Mouse (Mus musculus) neural tube, embryonic 15.5 days (tissue): ENCODE results near the gene Tmcc2. TPM values are rescaled to one million over a fixed set of nuclear protein-coding genes. Genes with fewer than 3 reads are reported as not detected.

Experiments used
- ATAC-seq: fragments of 200-750 bp; cut with Nextera tagmentation; 2 replicates; pipeline ENCODE4 v1.8.0; 2017; ENCODE audit warnings: mild to moderate bottlenecking, moderate TSS enrichment, moderate library complexity; ENCODE audit not compliant: low FRiP score
- H3K27ac ChIP-seq: fragments of 300-500 bp; sonication (generic); replicated peaks from 2 replicates; pipeline ENCODE4 v1.5.1; 2015; ENCODE audit warnings: mild to moderate bottlenecking, inconsistent platforms
- H3K27me3 ChIP-seq: fragments of 300-500 bp; sonication (generic); replicated peaks from 2 replicates; pipeline ENCODE4 v1.6.1; 2015; ENCODE audit warnings: inconsistent platforms
- H3K36me3 ChIP-seq: fragments of 300-500 bp; sonication (generic); 2 replicates; pipeline ENCODE4 v1.6.1; 2015; ENCODE audit warnings: inconsistent platforms
- H3K4me1 ChIP-seq: fragments of 300-500 bp; sonication (generic); 2 replicates; pipeline ENCODE4 v1.6.1; 2015; ENCODE audit warnings: inconsistent platforms
- H3K4me2 ChIP-seq: fragments of 300-500 bp; sonication (generic); 2 replicates; pipeline ENCODE4 v1.6.1; 2015; ENCODE audit warnings: inconsistent platforms, mild to moderate bottlenecking, moderate library complexity
- H3K4me3 ChIP-seq: fragments of 300-500 bp; sonication (generic); replicated peaks from 2 replicates; pipeline ENCODE4 v1.5.1; 2015; ENCODE audit warnings: mild to moderate bottlenecking, inconsistent platforms
- H3K9ac ChIP-seq: fragments of 300-500 bp; sonication (generic); replicated peaks from 2 replicates; pipeline ENCODE4 v1.6.1; 2015; ENCODE audit warnings: mild to moderate bottlenecking, inconsistent platforms
- H3K9me3 ChIP-seq: fragments of 300-500 bp; sonication (generic); replicated peaks from 2 replicates; pipeline ENCODE4 v1.6.1; 2016; ENCODE audit warnings: inconsistent platforms
- WGBS: fragments of 180-500 bp; shearing (Covaris S2); methylation state at CpG from one replicate; pipeline ENCODE4 v1.1.7; 2015; ENCODE audit warnings: mixed read lengths; 5-methylcytosine and 5-hydroxymethylcytosine counted together
- polyA plus RNA-seq: library from polyadenylated mRNA; unstranded; fragments of >200 nt; fragmentation: Nextera tagmentation; extraction: Ambion mirVana; gene quantifications from 2 replicates; pipeline ENCODE4 v1.2.1, GENCODE M21; 2015

Gene Tmcc2
- polyA plus RNA-seq, 1 experiment from 2014 or later, result 33.2 TPM

DNA sequence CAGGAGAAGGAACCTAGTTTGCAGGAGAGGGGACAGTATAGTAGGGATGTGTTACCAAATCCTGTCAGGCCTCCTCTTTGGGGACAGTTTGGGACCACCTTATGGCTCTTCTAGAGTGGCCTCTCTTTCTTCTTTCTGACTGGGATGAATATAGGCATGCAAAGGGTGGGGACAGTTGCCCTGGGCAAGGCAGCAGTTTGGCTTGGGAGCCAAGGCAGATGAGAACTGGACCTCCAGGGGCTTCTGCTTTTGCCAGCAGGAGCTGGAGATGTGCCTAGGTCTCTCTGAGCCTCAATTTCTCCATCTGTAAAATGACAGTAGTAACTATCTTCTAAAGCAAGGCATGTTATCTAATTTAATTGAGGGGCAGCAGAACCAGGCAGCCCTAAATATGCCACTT, 44.1 kb downstream of the Tmcc2 start:
- Histone ChIP-seq H3K27me3 (no peaks in the 10 kb centered on the region), H3K4me1 (no peaks in the 10 kb centered on the region), H3K9ac (no peak overlapping the region), H3K4me2 (no peak overlapping the region), H3K27ac (no peak overlapping the region), H3K36me3 (no peaks in the 10 kb centered on the region), H3K9me3 (no peaks in the 10 kb centered on the region), H3K4me3 (no peak overlapping the region)
- no peak for ATAC-seq

DNA sequence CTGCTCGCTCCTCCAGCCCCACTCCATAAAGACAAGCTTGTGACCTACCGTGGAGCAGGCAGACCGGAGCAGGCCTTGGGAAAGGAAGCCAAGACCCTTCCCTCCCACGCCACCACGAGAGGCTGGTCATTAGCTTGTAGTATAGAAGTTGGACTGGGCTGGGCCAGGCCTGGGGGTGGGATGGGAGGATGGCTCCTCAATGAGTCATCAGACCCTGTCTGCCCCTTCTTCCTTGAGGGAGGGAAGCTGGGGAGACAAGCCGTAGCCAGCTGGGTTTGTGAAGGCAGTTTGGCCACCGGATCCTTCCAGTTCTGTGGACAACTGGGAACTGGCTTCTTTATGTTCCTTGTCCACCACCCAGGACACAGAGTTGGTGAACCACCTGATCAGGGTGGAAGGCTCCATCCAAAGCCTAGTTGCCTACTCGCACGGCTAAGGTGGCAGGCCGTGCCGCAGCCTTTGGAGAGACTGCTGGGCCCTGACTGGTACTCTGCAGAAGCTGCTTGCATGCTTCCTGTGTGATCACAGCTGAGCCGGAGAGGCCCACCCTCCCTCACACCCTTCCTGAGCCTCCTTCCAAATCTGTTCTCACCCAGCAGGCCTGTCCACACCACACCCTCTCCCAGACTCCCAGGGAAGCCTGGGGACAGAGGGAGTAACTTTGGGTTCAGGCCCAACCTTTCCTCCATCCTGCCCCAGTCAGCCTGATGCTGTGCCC, 44.8 kb downstream of the Tmcc2 start:
- Histone ChIP-seq H3K4me1 (no peaks in the 10 kb centered on the region), H3K36me3 (no peaks in the 10 kb centered on the region), H3K27ac (no peak overlapping the region), H3K27me3 (no peaks in the 10 kb centered on the region), H3K9ac (no peak overlapping the region), H3K9me3 (no peaks in the 10 kb centered on the region), H3K4me3 (no peak overlapping the region), H3K4me2 (no peak overlapping the region)
- ATAC-seq, result no peak
- 91% methylated on average over 12 of the region's 12 CpGs for WGBS

DNA sequence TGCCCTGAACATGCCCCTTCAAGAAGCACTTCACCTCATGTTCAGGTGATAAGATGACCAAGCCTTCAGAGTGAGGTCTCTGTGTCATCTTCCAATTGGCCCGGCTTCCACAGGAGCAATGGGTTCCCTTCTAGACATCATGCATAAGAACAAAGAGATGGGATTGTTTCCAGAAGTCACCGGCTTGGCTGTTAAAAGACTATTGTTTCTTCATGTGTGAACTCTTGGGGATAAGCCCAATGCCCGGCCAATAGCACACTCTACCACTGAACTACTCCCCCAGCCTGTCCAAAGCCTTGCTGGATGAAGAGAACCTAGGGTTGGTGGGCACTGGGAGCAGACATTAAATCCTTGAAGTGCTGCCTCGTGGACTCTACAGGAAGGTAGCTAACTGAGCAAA, 45.6 kb downstream of the Tmcc2 start:
- H3K4me3 ChIP-seq, result no peak overlapping the region
- WGBS, result 78% methylated on average over 4 of the region's 4 CpGs
- H3K4me2 ChIP-seq, result no peak overlapping the region
- no peaks in the 10 kb centered on the region for H3K4me1 ChIP-seq
- H3K27ac ChIP-seq, result no peak overlapping the region
- no peak for ATAC-seq
- H3K36me3 ChIP-seq, result no peaks in the 10 kb centered on the region
- no peaks in the 10 kb centered on the region for H3K9me3 ChIP-seq
- no peaks in the 10 kb centered on the region for H3K27me3 ChIP-seq
- no peak overlapping the region for H3K9ac ChIP-seq

DNA sequence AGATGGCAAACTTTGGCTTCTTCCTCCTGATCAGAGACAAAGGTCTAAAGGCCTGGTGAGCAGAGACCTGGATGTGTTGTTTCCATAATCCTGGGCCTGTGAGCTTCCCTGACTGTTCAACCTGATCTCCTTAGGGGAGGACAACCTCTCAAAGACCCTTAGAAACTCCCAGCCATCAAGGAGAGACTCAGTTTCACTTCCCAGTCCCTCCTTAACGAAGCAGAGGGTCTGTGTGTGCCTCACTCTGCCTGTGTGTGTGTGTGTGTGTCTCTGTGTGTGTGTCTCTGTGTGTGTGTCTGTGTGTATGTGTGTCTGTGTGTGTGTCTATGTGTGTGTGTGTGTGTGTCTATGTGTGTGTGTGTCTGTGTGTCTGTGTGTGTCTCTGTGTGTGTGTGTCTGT, 47.4 kb downstream of the Tmcc2 start:
- Histone ChIP-seq H3K36me3 (no peaks in the 10 kb centered on the region), H3K27ac (no peak overlapping the region), H3K4me3 (no peak overlapping the region), H3K4me2 (no peak overlapping the region), H3K27me3 (no peaks in the 10 kb centered on the region), H3K9ac (no peak overlapping the region), H3K9me3 (no peaks in the 10 kb centered on the region), H3K4me1 (no peaks in the 10 kb centered on the region)
- 95% methylated on average over 1 of the region's 1 CpGs for WGBS
- ATAC-seq, result no peak

DNA sequence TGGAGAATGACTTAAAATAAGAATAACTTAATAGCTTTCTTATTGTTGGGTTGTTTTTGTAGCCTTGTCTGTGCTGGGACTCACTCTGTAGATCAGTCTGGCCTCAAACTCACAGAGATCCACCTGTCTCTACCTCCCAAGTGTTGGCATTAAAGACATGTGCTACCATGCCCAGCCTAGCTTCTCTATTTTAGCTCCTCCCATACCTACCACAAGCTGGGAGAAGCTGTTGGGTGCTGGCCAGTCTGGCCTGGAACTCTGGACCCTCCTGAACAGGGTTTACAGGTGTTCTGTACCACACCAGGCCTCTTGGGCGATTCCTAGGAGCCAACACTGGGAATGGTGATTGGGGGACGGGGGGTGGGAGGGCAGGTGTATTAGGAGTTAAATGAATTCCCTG, 47.9 kb downstream of the Tmcc2 start:
- no peaks in the 10 kb centered on the region for H3K4me1 ChIP-seq
- no peak overlapping the region for H3K4me3 ChIP-seq
- no peak overlapping the region for H3K9ac ChIP-seq
- no peaks in the 10 kb centered on the region for H3K9me3 ChIP-seq
- ATAC-seq, result no peak
- no peaks in the 10 kb centered on the region for H3K36me3 ChIP-seq
- 87% methylated on average over 2 of the region's 2 CpGs for WGBS
- no peak overlapping the region for H3K27ac ChIP-seq
- H3K27me3 ChIP-seq, result no peaks in the 10 kb centered on the region
- no peak overlapping the region for H3K4me2 ChIP-seq

DNA sequence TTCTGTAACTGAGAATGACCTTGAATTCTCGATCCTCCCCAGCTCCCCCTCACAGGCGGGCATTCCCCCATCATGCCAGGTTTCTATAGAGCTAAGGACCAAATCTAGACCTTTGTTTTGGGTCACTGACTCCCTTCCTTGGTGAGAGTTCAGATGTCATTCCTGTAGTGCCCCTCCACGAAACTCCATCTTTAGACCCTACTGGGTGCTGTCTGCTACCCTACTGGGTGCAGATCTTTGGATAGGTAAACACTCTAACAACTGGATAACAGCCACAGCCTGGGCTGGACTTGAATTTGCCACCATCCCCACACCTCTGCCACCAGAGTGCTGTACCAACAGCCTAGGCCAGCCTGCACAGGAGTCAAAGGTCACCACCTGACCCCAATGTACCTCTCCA, 48.6 kb downstream of the Tmcc2 start:
- Histone ChIP-seq H3K4me1 (no peaks in the 10 kb centered on the region), H3K36me3 (no peaks in the 10 kb centered on the region), H3K27me3 (no peaks in the 10 kb centered on the region), H3K9me3 (no peaks in the 10 kb centered on the region), H3K9ac (no peak overlapping the region), H3K4me2 (no peak overlapping the region), H3K27ac (no peak overlapping the region), H3K4me3 (no peak overlapping the region)
- WGBS, result 66% methylated on average over 3 of the region's 3 CpGs
- ATAC-seq, result no peak

DNA sequence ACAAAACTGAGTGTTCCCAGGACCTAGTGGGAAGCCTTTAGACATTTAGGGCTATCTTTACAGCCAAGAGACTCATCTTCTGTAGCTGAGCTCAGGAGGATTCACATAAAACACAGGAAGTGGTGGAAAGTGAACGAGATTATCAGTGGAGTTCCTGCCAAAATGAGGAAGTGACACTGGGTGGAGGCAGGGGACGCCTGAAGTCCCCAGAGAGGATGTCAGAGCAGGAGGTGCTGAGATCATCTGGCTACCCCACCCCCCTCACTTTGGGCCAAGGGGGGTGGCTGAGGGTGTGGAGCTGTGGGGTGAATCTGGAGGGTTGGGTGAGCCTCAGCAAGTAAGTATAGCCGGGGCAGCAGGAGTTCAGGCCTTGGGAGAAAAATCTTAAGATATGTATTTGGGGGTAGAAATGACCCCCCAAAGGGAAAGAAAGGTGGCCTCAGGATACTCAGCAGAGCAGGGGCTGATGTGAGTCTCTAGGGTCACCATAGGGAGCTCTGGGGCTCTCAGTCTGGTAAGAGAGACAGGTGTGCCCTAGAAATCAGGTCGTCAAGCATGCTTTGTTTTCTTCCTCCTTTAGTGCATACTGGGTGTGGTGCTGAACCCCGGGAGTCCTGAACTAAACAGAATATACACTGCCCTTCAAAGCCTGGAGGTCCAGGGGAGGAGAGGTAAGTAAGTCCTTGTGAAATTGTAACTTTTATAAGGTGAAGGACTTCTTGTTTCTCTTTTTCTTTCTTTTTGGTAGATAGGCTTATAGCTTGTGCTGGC, 49.2 kb downstream of the Tmcc2 start:
- no peaks in the 10 kb centered on the region for H3K4me1 ChIP-seq
- WGBS, result 65% methylated on average over 5 of the region's 5 CpGs
- no peak overlapping the region for H3K27ac ChIP-seq
- no peak overlapping the region for H3K9ac ChIP-seq
- no peaks in the 10 kb centered on the region for H3K27me3 ChIP-seq
- no peak for ATAC-seq
- no peak overlapping the region for H3K4me3 ChIP-seq
- no peaks in the 10 kb centered on the region for H3K36me3 ChIP-seq
- H3K4me2 ChIP-seq, result no peak overlapping the region
- no peaks in the 10 kb centered on the region for H3K9me3 ChIP-seq

DNA sequence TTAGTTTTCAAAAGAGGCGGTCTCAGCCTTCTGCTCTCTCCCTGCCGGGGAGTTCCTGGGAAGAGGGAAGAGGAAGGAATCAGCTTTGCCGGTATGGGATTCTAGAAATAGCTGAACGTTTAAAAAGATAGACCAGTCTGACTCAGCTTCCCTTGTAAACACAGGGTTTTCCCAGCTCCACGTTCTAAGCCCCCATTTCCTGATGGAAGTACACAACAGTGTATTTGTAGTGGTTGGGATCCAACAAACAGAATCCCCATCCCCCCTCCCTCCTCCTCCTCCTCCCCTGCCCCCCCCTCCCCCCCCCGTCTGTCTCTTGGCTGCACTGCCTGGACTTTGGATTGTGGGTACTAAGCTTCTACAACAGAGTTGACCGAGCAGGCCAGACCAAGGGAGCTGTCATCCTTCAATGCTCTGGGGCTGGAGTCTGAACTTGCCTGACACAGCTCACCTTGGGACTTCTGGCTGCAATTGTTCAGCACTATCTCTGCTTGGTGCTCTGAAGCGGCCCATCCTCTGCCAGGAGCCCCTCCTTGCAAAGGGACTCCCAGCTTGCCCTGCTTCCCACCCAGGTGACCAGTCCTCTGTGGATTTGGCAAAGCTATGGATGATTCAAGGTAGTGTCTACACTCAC, 52.9 kb downstream of the Tmcc2 start:
- Histone ChIP-seq H3K27me3 (no peaks in the 10 kb centered on the region), H3K9me3 (no peaks in the 10 kb centered on the region), H3K9ac (no peak overlapping the region), H3K4me3 (no peak overlapping the region), H3K36me3 (no peaks in the 10 kb centered on the region), H3K4me1 (peaks cover 24% of the 10 kb centered on the region), H3K27ac (no peak overlapping the region), H3K4me2 (no peak overlapping the region)
- 48% methylated on average over 8 of the region's 8 CpGs for WGBS
- ATAC-seq, result no peak

DNA sequence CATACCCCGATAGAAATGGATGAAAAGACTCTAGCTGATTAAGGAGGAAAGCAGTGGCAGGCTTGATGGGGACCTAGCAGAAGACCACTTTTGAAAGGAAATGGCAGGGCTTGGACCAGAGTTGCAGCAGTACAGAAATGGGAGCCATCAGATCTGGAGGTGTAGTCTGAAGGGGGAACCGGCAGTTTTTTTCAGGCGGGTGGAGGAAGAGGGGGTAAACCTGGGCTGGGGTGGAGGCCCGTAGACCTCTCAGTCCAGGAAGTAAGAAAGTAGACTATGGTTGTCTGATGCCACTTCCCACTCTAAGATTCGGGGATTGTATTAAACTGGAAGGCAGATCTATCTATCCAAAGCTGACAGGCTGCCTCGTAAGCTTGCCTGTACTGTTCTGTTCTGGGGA, 54.2 kb downstream of the Tmcc2 start:
- Histone ChIP-seq H3K4me2 (no peak overlapping the region), H3K27me3 (no peaks in the 10 kb centered on the region), H3K36me3 (peaks cover 3% of the 10 kb centered on the region), H3K27ac (no peak overlapping the region), H3K4me1 (peaks cover 26% of the 10 kb centered on the region), H3K4me3 (no peak overlapping the region), H3K9ac (no peak overlapping the region), H3K9me3 (no peaks in the 10 kb centered on the region)
- ATAC-seq, result no peak
- WGBS, result 74% methylated on average over 6 of the region's 6 CpGs

DNA sequence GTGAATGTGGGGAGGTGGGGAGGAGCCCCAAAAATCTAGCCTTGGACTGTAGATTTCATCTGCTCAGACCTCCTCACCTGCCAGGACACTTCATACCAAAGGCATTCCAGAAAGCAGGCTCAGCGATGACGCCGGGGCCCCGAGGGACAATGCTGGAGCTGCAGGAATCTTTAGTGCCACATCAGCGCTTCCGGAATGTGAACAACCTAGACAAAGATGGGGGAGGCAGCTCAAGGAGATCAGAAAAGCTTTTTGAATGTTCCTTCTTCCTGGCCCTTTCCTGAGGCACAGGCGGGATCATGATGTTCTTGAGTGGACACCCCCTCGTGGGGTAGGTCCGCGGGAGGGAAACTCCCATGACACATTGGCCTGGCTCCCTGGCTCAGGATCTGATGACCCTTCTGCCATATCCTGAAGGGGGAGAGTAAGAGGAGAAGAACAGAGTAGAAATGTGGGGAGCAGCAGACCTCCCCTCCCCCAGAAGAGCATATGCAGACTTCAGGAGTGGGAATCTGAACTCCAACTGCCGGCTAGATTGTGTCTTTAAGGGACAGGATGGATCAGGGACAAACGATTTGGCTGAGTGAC, 55.6 kb downstream of the Tmcc2 start:
- H3K4me1 ChIP-seq, result peaks cover 26% of the 10 kb centered on the region

DNA sequence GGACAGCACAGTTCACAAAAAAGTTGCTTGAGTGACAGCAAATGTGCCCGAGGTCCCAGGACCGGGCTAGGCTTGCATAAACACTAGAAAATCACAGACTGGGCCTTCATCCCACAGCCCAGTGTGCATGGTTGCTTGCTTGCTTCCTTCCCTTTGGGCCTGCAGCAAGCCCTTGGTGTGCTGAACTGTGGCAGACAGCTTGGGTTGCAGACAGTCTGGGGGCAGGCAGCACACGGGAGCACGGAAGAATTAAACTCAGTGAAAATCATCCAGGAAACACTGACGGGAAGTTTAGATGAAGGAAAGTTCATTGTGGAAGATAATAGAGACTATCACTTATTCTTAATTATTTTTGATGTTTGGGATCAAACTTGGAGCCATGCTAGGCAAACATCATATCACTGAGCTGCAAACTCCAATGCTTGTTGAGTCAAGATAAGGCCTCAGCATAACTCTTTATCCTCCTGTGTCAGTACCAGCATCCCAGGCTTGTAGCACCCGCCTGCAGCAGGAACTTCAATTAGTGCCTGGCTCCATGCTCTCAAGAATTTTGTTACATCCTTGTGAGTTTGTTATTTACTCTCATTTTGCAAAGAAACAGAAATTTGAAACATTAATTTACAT, 56.8 kb downstream of the Tmcc2 start:
- Histone ChIP-seq H3K9ac (no peak overlapping the region), H3K36me3 (peaks cover 6% of the 10 kb centered on the region), H3K4me1 (peaks cover 26% of the 10 kb centered on the region), H3K4me2 (no peak overlapping the region), H3K27ac (peak overlapping the region; percentile 61), H3K9me3 (no peaks in the 10 kb centered on the region), H3K27me3 (no peaks in the 10 kb centered on the region), H3K4me3 (no peak overlapping the region)
- ATAC-seq, result 0 out of 2 replicates have a peak, but pooled peaks have one; percentile 16
- WGBS, result 26% methylated on average over 6 of the region's 6 CpGs

More for the DNA sequence above, 55.6 kb downstream of the Tmcc2 start:
- no peak overlapping the region for H3K4me2 ChIP-seq
- H3K27me3 ChIP-seq, result no peaks in the 10 kb centered on the region
- H3K4me3 ChIP-seq, result no peak overlapping the region
- no peak overlapping the region for H3K27ac ChIP-seq
- H3K36me3 ChIP-seq, result peaks cover 6% of the 10 kb centered on the region
- H3K9me3 ChIP-seq, result no peaks in the 10 kb centered on the region
- 0 out of 2 replicates have a peak, but pooled peaks have one; percentile 24 for ATAC-seq
- 24% methylated on average over 12 of the region's 12 CpGs for WGBS
- no peak overlapping the region for H3K9ac ChIP-seq
